Mouse (Mus musculus) layer of hippocampus, adult 2 months (tissue): ENCODE measurements around the gene Tgoln1. TPM values are rescaled to one million over a fixed set of nuclear protein-coding genes. Genes with fewer than 3 reads are reported as not detected.

Experiments used
- DNase-seq, 2 experiments: peaks; one replicate each; pipeline ENCODE4 v3.0.0; 2022; ENCODE audit warnings: low spot score in 2 of 2
- H3K27ac ChIP-seq: fragments of 200-600 bp; 2 replicates; pipeline ENCODE4 v1.8.1; 2022
- H3K4me3 ChIP-seq: fragments of 200-600 bp; 2 replicates; pipeline ENCODE4 v1.8.1; 2022; ENCODE audit warnings: mild to moderate bottlenecking
- CTCF ChIP-seq: fragments of 200-600 bp; conservative IDR thresholded peaks from 2 replicates; pipeline ENCODE4 v1.8.1; 2022; ENCODE audit warnings: antibody characterized with exemption, mild to moderate bottlenecking, moderate library complexity
- long read RNA-seq, 2 experiments: library from polyadenylated mRNA; stranded (forward); transcript quantifications; one replicate each; pipeline ENCODE4 v2.0.0; 2021; ENCODE audit warnings: borderline mapping rate in 2 of 2
- total RNA-seq, 2 experiments: library from RNA; stranded (reverse); gene quantifications; 2 replicates each; pipeline ENCODE4 v1.2.3; 2021

Tgoln1 gene
- 10 to 100 TPM; 87.9 to 88.2 TPM for total RNA-seq
- long read RNA-seq, experiment 1, full-length matches to known transcripts: 57 of 75 reads
- long read RNA-seq, experiment 1, partial matches to known transcripts: 8 of 75 reads
- long read RNA-seq, experiment 1, other reads (novel, unspliced or antisense): 10 of 75 reads
- long read RNA-seq, experiment 2, full-length matches to known transcripts: 94 of 110 reads
- long read RNA-seq, experiment 2, partial matches to known transcripts: 4 of 110 reads
- long read RNA-seq, experiment 2, other reads (novel, unspliced or antisense): 12 of 110 reads

DNA sequence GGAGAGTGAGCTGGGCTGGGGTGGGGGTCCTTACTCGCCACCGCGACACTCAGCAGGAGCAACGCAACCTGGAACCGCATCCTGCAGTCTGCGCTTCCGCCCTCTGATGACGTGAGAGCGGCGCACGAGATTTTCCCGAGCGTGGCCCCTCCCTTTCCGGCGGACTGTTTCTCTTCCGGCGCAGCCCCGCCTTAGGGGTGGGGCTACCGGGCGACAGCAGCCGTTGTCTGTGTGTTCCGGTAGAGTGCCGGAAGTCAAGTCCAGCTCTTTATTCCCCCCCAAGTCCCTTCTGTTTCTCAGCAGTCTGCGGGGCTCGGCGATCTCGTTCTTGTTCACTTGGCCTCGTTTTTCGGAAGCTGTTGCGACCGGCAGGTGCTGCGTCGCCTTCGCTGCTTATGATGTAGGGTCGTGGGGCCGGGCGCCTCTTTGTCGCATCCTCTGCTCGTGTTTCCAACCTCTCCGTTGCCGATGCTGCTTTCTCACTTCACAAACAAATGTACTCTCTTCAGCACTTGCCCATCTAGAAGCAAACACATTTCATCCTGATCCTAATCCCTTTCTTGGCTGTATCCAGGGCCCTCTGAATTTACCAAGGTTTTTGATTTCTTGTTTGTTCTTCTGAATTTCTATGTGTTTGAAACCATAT lies at the start of gene Tgoln1:
Gene Tgoln1 (minus strand): TSS at position 358 of the 646 bp plus-strand sequence.
- peak within 1 kb of the TSS; percentile 96 for H3K27ac ChIP-seq
- peak within 1 kb of the TSS; percentile 73 for H3K4me3 ChIP-seq
- no peak for TF ChIP-seq CTCF
- DNase-seq: peak; percentile 93 to 94

DNA sequence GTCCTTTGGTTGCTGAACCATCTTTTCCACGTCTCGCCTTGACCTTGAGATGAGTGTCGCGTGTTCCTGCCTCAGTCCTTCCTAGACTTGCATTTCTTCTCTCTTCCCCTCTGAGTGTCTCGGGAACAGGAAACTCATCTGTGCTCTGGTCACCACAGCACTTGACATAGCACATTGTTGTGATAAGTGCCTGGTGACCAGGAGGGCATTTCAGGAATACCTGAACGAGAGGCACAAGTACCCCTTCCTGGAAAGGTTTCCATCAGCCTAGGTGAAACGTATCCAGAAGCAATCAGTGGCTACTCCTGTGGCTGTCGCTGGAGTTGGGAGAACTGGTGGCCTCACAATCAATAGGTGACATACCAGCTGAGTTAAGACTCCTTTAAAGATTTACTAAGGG lies 47.5 kb upstream of the Tgoln1 start:
- Histone ChIP-seq H3K4me3 (no peak overlapping the region), H3K27ac (no peak overlapping the region)
- no peak for DNase-seq
- TF ChIP-seq CTCF: no peak

DNA sequence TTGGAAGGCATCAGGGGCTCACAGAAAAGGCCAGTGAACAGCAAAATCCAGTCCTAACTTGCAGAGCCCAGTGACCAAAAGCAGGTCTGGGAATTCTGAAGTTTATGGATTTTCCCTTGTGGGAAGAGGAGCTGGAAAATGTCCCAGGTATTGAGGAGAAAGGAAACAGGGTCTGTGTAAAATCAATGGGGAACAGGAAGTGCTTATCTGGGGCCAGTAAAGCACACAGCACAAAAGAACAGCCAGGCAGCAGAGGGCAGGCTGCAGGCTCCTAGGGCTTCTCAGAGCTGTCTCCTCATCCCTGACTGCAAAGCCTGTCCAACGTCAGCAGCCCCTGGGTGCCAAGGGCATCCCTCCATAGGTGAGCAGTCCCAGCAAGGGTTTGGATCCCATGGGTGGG lies 46.2 kb upstream of the Tgoln1 start:
- DNase-seq: no peak
- Histone ChIP-seq H3K4me3 (no peak overlapping the region), H3K27ac (no peak overlapping the region)
- peak; percentile 26; the same call in 1 of the 2 replicates for TF ChIP-seq CTCF

DNA sequence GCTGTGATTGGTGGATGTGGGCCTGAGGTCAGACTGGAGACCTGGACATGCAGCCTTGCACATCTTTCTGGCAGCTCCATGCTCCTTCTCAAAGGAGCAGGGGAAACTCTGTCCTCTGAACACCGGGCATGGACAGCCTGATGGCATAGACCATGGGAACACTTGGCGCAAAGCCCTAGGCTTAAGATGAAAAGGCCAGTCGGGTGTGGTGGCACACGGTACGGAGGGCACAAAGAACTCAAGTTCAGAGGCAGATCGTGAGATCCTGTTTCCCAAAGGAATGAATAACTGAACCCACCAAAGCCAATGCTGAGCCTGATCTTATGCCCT lies 43.6 kb upstream of the Tgoln1 start:
- Histone ChIP-seq H3K4me3 (no peak overlapping the region), H3K27ac (no peak overlapping the region)
- no peak for DNase-seq
- no peak for TF ChIP-seq CTCF

DNA sequence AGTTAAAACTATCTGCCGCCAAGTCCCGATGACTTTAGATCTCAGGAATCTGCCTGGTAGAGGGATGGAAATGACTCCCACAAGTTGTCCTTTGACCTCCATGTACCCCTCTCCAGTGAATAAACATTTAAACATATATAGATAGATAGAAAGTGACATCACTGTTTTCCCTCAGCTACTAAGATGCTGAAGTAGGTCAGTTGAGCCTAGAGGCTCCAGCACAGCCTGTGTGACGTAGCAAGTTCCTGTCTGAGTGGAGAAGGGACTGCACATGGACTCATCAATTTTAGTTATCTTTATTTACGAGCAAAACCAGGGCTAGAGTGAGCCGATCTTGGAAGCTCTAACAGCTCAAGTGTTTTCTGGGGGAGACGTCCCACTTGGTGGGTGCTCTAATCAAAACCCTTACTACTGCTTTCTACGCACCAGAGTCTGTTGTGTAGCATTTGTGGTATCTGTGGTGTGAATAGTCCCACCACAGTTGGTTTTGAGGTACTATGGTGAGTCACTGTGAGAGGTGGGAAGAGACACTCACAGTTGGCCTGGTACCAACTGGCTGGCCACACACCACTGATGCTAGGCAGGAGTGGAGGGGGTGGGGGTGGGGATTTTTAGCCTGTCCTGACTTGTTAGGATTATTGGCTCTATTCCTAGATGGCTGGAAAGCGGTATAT lies 43.1 kb upstream of the Tgoln1 start:
- DNase-seq: no peak
- Histone ChIP-seq H3K4me3 (no peak overlapping the region), H3K27ac (no peak overlapping the region)
- no peak for TF ChIP-seq CTCF

DNA sequence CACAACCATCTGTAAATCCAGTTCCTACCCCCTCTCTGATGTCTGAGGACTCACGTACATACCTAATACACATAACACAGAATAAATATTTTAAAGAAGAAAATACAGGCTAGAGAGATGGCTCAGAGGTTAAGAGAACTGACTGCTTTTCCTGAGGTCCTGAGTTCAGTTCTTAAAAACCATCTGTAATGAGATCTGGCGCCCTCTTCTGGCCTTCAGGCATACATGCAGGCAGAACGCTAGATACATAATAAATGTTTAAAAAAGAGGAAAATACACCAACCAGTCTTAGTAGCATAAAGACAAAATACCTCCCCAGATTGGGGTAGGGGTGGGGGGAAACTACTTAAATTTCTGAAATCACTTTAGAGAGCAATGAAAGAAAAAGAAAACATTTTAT lies 41.2 kb upstream of the Tgoln1 start:
- DNase-seq: no peak
- no peak overlapping the region for H3K27ac ChIP-seq
- peak; percentile 79 for TF ChIP-seq CTCF
- H3K4me3 ChIP-seq: no peak overlapping the region

DNA sequence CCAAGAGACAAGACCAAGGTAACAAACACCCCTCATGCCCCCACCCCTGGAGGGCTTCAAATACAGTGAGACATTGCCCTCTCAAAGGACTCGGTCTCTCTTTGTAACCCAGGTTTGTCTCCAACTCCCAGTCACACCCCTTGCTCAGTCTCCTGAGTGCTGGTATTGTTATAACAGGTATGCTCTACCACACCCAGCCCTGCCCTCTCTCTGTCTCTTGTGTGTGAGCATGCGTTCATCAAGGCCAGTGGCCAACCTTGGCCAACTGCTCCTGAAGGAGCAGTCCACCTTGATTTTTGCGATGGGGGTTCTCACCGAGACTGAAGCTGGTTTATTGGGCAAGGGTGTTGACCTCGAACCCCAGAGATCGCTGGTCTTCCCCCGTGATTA lies 39.2 kb upstream of the Tgoln1 start:
- no peak overlapping the region for H3K4me3 ChIP-seq
- no peak overlapping the region for H3K27ac ChIP-seq
- DNase-seq: no peak
- TF ChIP-seq CTCF: no peak

DNA sequence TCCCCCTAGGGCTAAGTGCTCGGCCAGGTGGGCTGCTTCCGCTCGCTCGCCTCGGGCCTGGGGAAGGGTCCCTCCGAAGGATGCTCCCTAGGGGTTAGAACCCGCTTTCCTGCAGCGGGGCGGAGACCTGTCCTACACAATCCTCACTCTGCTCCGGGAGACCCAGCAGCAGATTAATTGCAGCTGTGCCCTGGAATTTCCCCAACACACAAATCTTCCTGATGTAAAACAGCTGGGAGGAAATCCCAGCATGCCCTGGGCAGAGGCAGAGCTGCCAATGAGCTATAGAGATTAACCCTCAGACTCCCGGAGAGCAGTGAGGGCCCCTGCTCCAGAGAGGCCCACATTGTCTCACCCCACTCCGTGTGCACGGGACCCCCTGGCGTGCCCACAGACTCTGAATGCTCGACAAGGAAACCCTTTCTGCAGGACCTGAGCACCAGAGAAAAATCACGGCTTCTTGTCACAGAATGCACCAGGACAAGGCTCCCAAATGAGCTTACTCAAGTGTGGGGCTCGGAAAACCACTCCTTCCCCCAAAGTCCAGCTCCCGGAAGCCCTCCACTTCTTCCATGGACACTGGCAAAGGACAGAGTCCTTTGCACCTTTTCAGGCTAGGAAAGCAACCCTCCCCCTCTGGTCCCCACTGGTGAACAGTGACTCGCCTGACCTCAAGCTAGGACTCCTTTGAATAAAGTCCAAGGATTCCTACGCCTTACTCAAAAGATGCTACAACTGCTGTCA lies 38.7 kb upstream of the Tgoln1 start:
- TF ChIP-seq CTCF: no peak
- Histone ChIP-seq H3K27ac (peak overlapping the region; percentile 29), H3K4me3 (peak overlapping the region; percentile 29)
- DNase-seq: no peak

DNA sequence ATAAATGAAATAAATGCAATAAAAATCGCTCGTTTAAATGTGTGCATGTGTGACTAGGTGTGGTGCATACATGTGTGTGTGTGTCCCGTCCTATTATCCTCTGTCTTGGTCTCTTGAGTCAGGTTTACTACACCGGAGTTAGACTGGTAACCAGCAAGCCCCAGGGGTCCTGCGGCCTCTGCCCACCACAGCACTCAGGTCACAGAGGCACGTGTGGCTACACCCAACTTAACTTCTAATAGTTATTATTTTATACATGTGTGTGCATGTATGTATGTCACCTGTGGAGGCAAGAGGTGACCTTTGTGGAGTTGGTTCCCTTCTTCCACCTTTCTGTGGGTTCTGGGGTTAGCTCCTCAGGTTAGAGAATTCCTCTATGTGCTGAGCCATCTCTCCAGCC lies 37.6 kb upstream of the Tgoln1 start:
- H3K27ac ChIP-seq: no peak overlapping the region
- no peak overlapping the region for H3K4me3 ChIP-seq
- TF ChIP-seq CTCF: no peak
- DNase-seq: no peak

DNA sequence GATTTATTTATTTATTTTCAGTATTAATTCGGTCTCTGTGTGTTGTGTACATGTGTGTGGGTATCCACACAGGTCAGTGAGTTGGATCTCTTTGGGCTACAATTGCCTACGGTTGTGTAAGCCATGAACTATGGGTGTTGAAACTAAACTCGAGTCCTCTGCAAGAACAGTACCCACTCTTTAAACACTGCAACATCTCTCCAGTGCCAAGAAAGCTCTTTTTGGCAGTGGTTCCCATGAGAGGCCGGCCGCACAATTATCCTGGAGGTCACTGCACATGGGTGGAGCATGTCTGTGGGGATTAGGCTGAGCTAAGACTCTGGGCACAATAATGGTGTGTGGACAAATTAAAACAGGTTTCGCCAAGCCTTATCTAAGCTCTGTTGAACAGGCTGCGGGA lies 36.6 kb upstream of the Tgoln1 start:
- Histone ChIP-seq H3K27ac (no peak overlapping the region), H3K4me3 (no peak overlapping the region)
- TF ChIP-seq CTCF: no peak
- DNase-seq: no peak

DNA sequence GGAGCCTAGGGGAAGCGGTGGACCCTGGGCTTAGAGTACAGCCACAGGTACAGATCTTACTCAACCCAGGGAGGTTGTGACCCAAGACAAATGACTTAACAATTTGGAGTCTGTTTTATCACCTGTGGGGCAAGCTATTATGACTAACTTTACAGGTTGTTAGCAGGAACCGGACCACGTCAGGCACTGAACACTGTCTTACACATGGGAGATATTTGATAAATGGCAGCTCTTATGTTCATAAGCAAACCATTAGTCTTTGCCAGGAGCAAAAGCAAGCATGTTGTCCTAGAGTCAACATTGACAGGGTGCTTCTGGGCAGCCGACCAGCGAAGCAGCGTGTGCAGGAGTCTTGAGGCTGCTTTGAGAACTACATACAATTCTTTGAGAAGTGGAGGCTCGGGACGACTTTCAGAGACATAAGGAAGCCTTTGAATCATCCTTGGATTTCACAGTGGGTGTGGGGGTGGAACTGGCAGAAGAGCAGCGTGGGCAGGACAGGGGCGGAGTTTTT lies 33.6 kb upstream of the Tgoln1 start:
- Histone ChIP-seq H3K4me3 (no peak overlapping the region), H3K27ac (0 out of 2 replicates have a peak overlapping the region, but pooled peaks have one; percentile 3)
- peak; percentile 39 to 85 for DNase-seq
- 0 out of 2 replicates have a peak, but pooled peaks have one; percentile 22 for TF ChIP-seq CTCF

DNA sequence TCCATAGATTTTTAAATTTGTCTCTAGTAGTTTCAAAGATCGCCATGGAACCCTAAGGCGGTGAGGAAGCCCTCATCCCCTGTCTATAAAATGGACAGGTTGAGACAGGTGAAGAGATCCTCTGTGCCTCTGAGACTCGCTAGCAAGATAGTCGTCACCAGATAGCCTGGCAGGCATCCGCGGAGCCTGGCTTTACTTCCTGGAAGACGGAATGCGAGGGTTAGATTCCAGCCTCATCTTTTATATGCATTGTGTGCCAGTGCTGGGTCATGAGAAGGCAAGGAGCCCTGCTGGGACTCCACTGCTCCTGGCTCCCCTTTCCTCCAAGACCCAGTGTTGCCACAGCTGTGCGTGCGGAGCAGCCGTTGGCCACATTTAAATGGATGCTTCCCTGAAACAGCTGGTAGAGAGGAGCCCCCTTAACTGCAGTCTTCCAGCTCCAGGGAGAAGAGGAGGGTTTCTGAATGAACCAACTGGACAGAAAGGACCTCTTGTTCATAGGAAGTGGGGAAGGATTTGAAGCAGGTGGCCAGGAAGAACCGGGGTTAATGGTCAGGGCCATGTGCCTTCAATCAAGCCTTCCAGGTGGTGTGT lies 31.3 kb upstream of the Tgoln1 start:
- no peak for TF ChIP-seq CTCF
- DNase-seq: no peak
- Histone ChIP-seq H3K4me3 (no peak overlapping the region), H3K27ac (no peak overlapping the region)
